Mouse (Mus musculus) small intestine, adult 2 months (tissue): Measurements from ENCODE around the gene Ugt1a8. TPM values are rescaled to one million over a fixed set of nuclear protein-coding genes. Genes with fewer than 3 reads are reported as not detected.
"Not testable (repeated sequence)": the region's sequence is repeated elsewhere in the genome, so short reads cannot be mapped to it uniquely, and the experiment has no call there.

Experiments
- H3K27ac ChIP-seq: fragments of 200-500 bp; 2 replicates; pipeline ENCODE4 v1.5.1; 2012; ENCODE audit warnings: low read depth, low read length, control low read depth, inconsistent platforms; ENCODE audit not compliant: insufficient read depth
- H3K27me3 ChIP-seq: fragments of 200-500 bp; 2 replicates; pipeline ENCODE4 v1.6.1; 2012; ENCODE audit warnings: mild to moderate bottlenecking, moderate library complexity, low read length, inconsistent platforms; ENCODE audit not compliant: control insufficient read depth, insufficient read depth
- H3K36me3 ChIP-seq: fragments of 200-500 bp; 2 replicates; pipeline ENCODE4 v1.6.1; 2012; ENCODE audit warnings: mild to moderate bottlenecking, low read length, control low read depth, inconsistent platforms; ENCODE audit not compliant: control insufficient read depth, insufficient read depth
- H3K4me1 ChIP-seq: fragments of 200-500 bp; 2 replicates; pipeline ENCODE4 v1.6.1; 2012; ENCODE audit warnings: low read length, inconsistent platforms, mixed read lengths; ENCODE audit not compliant: control insufficient read depth, insufficient read depth, insufficient read length
- H3K4me3 ChIP-seq: fragments of 200-500 bp; 2 replicates; pipeline ENCODE4 v1.5.1; 2012; ENCODE audit warnings: low read depth, mild to moderate bottlenecking, control low read depth, inconsistent platforms, low read length, moderate library complexity
- CTCF ChIP-seq: fragments of 200-500 bp; IDR thresholded peaks from 2 replicates; pipeline ENCODE4 v1.5.1; 2012; ENCODE audit warnings: low read depth, mild to moderate bottlenecking, control low read depth, inconsistent platforms, low read length, moderate library complexity, mixed read lengths; ENCODE audit not compliant: insufficient replicate concordance, insufficient read length; ENCODE audit errors: extremely low read depth
- POLR2A ChIP-seq: fragments of 200-500 bp; IDR thresholded peaks from 2 replicates; pipeline ENCODE4 v1.6.1; 2012; ENCODE audit warnings: low read depth, mild to moderate bottlenecking, control low read depth, inconsistent platforms, low read length, moderate library complexity
- WGBS: fragments of 180-500 bp; shearing (Covaris S2); methylation state at CpG from one replicate; pipeline ENCODE4 v1.1.7; 2018; 5-methylcytosine and 5-hydroxymethylcytosine counted together
- polyA plus RNA-seq: library from polyadenylated mRNA; depleted of rRNA; stranded (reverse); fragments of >200 nt; gene quantifications from 2 replicates; pipeline ENCODE4 v1.2.3, GENCODE M21; 2012

Ugt1a8 gene
- polyA plus RNA-seq, 1 experiment = not detected

DNA sequence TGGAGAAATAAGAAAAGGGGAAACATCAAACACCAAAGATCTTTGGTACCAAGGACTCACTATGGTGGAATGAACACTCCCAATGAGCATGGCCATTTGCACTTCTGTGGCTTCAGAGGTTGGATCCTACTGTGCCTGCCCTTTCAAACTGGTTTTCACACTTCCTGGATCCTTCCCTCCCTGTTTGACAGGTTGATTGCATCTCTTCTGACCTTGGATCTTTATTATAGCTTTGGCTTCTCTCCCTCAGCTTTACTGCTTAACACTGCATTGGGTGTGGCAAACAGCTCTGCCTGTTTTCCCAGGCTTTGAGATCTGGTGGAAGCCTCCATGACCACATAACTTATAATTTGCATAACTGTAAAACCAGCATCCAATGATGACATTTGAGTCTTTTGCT is 132.7 kb downstream of the Ugt1a8 start:
- Histone ChIP-seq H3K4me3 (no peak overlapping the region), H3K27ac (no peak overlapping the region), H3K36me3 (peaks cover 8% of the 10 kb centered on the region), H3K4me1 (no peaks in the 10 kb centered on the region), H3K27me3 (no peaks in the 10 kb centered on the region)
- no peak for TF ChIP-seq POLR2A
- no peak for TF ChIP-seq CTCF

DNA sequence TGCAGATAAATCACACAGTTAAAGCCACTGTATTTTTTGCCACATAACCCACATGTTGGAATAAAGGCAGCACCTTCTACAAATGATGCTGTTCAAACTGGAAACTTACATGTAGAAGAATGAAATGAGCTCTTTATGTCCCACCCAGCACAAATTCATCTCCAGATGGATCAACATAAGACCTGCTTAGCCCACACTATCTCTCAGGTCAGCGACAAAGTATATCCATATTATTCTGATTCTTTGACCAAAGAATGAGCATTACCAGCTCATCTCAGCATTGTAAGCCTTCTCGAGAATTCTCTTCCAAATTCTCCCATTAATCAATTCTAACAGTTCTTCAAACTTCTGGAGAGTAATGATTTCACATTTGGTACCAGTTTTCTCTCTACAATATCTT is 134.6 kb downstream of the Ugt1a8 start:
- 67% methylated on average over 2 of the region's 2 CpGs for WGBS
- H3K27me3 ChIP-seq = no peaks in the 10 kb centered on the region
- no peaks in the 10 kb centered on the region for H3K36me3 ChIP-seq
- TF ChIP-seq CTCF (no peak), POLR2A (no peak)
- H3K4me3 ChIP-seq = no peak overlapping the region
- H3K4me1 ChIP-seq = peaks cover 3% of the 10 kb centered on the region; the same call in 1 of the 2 replicates
- no peak overlapping the region for H3K27ac ChIP-seq

DNA sequence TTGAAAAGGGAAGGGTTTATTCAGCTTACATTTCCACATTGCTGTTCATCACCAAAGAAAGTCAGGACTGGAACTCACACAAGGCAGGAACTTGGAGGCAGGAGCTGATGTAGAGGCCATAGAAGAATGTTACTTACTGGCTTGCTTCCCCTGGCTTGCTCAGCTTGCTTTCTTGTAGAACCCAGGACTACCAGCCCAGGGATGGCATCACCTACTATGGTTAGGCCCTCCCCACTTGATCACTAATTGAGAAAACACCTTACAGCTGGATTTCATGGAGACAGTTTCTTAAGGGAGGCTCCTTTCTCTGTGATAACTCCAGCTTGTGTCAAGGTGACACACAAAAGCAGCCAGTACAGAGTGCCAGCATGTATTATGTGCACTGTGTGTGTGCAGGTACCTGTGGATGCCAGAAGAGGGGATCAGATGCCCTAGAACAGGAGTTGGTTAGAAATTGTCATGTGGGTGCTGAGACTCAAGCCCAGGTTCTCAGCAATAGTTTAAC is 135.4 kb downstream of the Ugt1a8 start:
- not testable (repeated sequence) for H3K4me3 ChIP-seq, H3K27me3 ChIP-seq, H3K36me3 ChIP-seq, H3K27ac ChIP-seq, H3K4me1 ChIP-seq

DNA sequence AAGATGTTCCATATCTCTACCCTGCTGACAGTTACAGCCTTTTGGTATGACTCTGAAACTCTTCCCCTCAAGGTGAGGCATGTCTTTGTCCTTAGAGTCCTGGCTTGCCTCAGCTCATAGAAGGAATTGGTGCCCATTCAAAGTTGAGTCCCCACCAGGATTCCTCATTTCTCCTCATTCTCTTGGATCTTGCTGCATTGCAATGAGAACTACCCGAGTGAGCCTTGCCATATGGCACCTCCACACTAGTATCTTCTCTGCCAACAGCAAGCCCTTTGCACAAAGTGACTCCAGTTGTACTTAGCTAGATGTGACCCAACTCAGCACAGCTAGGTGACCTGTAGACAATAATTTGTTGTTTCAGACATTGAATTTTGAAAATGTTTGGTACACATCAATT is 136.0 kb downstream of the Ugt1a8 start:
- no peak overlapping the region for H3K27ac ChIP-seq
- H3K4me3 ChIP-seq = no peak overlapping the region
- H3K4me1 ChIP-seq = peaks cover 3% of the 10 kb centered on the region; the same call in 1 of the 2 replicates
- WGBS = 66% methylated on average over 1 of the region's 1 CpGs
- H3K36me3 ChIP-seq = no peaks in the 10 kb centered on the region
- no peak for TF ChIP-seq CTCF
- TF ChIP-seq POLR2A = no peak
- H3K27me3 ChIP-seq = no peaks in the 10 kb centered on the region

DNA sequence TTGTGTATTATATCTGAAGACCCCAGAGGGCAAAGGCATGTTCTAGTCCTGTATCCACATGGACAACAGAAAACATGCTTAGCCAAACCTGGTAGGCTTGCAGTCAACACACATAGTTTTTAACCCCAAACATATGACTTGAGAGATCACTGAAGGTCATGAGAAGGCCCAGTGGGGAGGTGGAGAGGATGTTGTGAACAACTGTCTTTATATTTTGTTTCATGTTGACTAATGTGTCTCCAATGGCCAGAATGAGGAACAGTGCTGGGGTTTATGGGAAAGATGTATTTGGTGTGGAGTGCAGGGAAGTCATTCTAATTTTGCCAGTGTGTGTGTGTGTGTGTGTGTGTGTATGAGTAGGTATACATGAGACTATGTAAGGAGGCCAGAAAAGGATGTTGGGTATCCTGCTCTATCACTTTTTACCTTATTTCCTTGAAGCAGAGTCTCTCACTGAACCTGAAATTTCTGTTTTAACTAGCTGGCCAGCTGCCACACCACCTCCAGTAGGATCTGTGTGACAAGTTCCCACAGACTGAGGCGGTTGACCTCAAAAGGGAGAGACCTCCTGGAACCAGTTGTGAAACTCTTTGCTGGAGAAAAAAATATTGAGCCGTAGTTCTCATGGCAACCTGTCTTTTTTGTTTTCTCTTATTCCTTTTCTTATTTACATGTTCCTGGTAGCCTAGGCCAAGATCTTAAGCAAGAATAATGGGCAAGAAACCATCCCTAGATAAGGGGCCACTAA is 136.6 kb downstream of the Ugt1a8 start:
- peaks cover 3% of the 10 kb centered on the region; the same call in 1 of the 2 replicates for H3K4me1 ChIP-seq
- no peaks in the 10 kb centered on the region for H3K27me3 ChIP-seq
- H3K4me3 ChIP-seq = no peak overlapping the region
- 33% methylated on average over 2 of the region's 2 CpGs for WGBS
- TF ChIP-seq POLR2A (no peak), CTCF (no peak)
- no peak overlapping the region for H3K27ac ChIP-seq
- no peaks in the 10 kb centered on the region for H3K36me3 ChIP-seq

DNA sequence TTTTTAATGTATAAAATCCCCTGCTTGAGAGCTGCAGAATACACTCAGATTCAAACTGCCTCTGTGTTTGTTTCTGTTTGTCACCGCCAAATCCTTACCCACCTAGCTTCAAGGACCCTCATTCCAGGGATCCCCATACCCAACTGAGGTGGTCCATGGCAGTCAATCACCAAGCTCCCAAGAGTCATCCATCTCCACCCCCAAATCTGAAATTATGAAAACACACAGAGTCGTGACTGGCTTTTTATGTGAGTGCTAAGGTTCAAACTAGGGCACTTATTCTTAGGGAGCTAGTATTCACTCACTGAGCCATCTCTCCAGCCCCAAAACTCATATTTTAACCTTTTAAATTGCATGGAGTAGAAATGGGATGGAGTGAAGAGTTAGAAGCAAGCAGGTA is 137.7 kb downstream of the Ugt1a8 start:
- not testable (repeated sequence) for H3K27me3 ChIP-seq, H3K4me3 ChIP-seq, H3K4me1 ChIP-seq, H3K36me3 ChIP-seq, H3K27ac ChIP-seq
- WGBS = 37% methylated on average over 2 of the region's 2 CpGs

DNA sequence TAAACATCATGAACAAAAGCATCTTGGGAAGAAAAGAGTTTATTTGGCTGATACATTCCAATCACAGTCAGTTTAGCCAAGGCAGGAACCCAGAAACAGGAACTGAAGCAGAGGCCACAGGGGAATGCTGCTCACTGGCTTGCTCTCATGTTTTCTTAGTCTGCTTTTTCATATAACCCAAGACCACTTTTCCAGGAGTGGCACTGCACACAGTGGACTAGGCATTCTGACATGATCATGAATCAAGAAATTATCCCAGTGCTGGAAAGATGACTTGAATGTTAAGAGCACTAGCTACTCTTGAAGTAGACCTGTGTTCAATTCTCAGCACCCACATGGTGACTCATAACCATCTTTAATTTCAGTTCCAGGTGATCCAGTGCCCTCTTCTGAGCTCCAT is 138.1 kb downstream of the Ugt1a8 start:
- Histone ChIP-seq H3K36me3 (no peaks in the 10 kb centered on the region), H3K27me3 (no peaks in the 10 kb centered on the region), H3K4me3 (no peak overlapping the region), H3K4me1 (peaks cover 3% of the 10 kb centered on the region; the same call in 1 of the 2 replicates), H3K27ac (no peak overlapping the region)
- TF ChIP-seq POLR2A (no peak), CTCF (no peak)

DNA sequence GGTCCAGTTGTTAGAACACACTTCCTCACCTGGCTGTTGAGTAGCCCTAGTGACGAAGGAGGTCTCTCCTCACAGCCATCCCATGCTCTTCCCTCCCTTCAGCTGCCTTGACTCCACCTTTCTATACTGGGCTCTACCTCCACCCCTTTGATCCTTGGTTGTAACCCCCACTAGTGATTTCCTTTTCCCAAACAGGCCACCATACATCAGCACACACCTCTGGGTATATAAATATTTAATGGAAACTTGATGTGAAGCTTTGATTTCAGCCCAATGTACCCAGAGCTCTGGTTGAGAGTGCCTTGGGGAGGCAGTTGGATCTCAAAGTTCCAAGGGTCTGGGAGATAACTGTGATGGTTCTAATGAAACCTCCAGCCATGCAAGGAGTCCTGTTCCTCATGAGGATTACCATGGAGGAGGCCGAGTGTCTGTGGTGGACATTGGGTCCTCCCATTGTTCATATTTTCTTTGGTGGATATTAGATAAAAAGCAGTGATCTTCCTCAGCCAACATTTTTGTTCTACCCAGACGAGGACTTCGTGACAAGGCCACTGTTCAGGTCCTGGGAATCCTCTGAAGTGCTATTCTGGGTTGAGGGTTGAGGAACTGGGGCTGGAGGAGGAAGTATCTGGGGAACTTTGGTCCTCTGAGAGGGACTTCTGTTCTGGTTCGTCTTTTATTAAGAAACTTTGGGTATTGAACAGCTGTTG is 139.2 kb downstream of the Ugt1a8 start, which contains the start of gene Mroh2a:
Mroh2a (plus strand) TSS at position 317 of the 710 bp plus-strand sequence.
- peaks cover 3% of the 10 kb centered on the region; the same call in 1 of the 2 replicates for H3K4me1 ChIP-seq
- TF ChIP-seq POLR2A (no peak), CTCF (no peak)
- H3K4me3 ChIP-seq = no peak within 1 kb of the TSS
- no peaks in the 10 kb centered on the region for H3K27me3 ChIP-seq
- 56% methylated on average over 5 of the region's 5 CpGs for WGBS
- H3K27ac ChIP-seq = peak within 1 kb of the TSS; percentile 2; the same call in 1 of the 2 replicates
- H3K36me3 ChIP-seq = no peaks in the 10 kb centered on the region
